Mouse (Mus musculus) ES-E14 (cell line): ENCODE data around the gene Zfp882. TPM values are rescaled to one million over a fixed set of nuclear protein-coding genes. Genes with fewer than 3 reads are reported as not detected.

ENCODE experiments used
- DNase-seq: peaks from one replicate; pipeline ENCODE4 v3.0.0-alpha.2; 2013; ENCODE audit warnings: low read depth, low spot score
- H3K27ac ChIP-seq: 2 replicates; pipeline ENCODE4 v1.5.1; 2012; ENCODE audit warnings: low read depth, mild to moderate bottlenecking, low read length, moderate library complexity, mixed read lengths; ENCODE audit not compliant: poor library complexity, insufficient read depth, severe bottlenecking
- H3K36me3 ChIP-seq: 2 replicates; pipeline ENCODE4 v1.6.1; 2012; ENCODE audit warnings: mild to moderate bottlenecking, low read length, moderate library complexity, mixed read lengths; ENCODE audit not compliant: control insufficient read depth, poor library complexity, insufficient read depth, severe bottlenecking
- H3K4me1 ChIP-seq, 2 experiments: fragments of 150-350 bp in 1 of 2; sonication (generic) in 1 of 2; 2 replicates each; pipeline ENCODE4 v1.6.1; 2012; ENCODE audit warnings: low read length in 2 of 2, mild to moderate bottlenecking in 1 of 2, mixed read lengths in 1 of 2; ENCODE audit not compliant: control insufficient read depth in 2 of 2, insufficient read depth in 2 of 2, poor library complexity in 1 of 2
- H3K4me3 ChIP-seq, 2 experiments: fragments of 150-350 bp in 1 of 2; sonication (generic) in 1 of 2; 2 replicates each; pipeline ENCODE4 v1.5.1; 2012; ENCODE audit warnings: low read length in 2 of 2, low read depth in 1 of 2, mild to moderate bottlenecking in 1 of 2, mixed read lengths in 1 of 2; ENCODE audit not compliant: insufficient read depth in 1 of 2, poor library complexity in 1 of 2, severe bottlenecking in 1 of 2
- H3K9ac ChIP-seq: 2 replicates; pipeline ENCODE4 v1.6.1; 2012; ENCODE audit warnings: low read depth, mild to moderate bottlenecking, low read length, mixed read lengths; ENCODE audit not compliant: poor library complexity, insufficient read depth, severe bottlenecking
- H3K9me3 ChIP-seq: fragments of 150-350 bp; sonication (generic); 2 replicates; pipeline ENCODE4 v1.6.1; 2012; ENCODE audit warnings: low read depth, mild to moderate bottlenecking, low read length; ENCODE audit not compliant: control insufficient read depth, insufficient read depth
- CHD2 ChIP-seq: IDR thresholded peaks from 2 replicates; pipeline ENCODE4 v1.6.1; 2014; ENCODE audit warnings: mild to moderate bottlenecking, low read depth, low read length, inconsistent platforms
- HCFC1 ChIP-seq: IDR thresholded peaks from 2 replicates; pipeline ENCODE4 v1.6.1; 2012; ENCODE audit warnings: low read length, inconsistent platforms, borderline replicate concordance; ENCODE audit not compliant: insufficient read depth
- MAFK ChIP-seq: IDR thresholded peaks from 2 replicates; pipeline ENCODE4 v1.6.1; 2014; ENCODE audit warnings: mild to moderate bottlenecking, low read depth, low read length, inconsistent platforms; ENCODE audit not compliant: insufficient read depth
- ZC3H11A ChIP-seq: IDR thresholded peaks from 2 replicates; pipeline ENCODE4 v1.6.1; 2012; ENCODE audit warnings: low read depth, mild to moderate bottlenecking, inconsistent platforms, low read length, borderline replicate concordance
- ZNF384 ChIP-seq: IDR thresholded peaks from 2 replicates; pipeline ENCODE4 v1.6.1; 2012; ENCODE audit warnings: low read depth, low read length, inconsistent platforms
- in situ Hi-C, 2 experiments: fragments of 600-800 bp; cut with MboI; formaldehyde crosslinking; loops; one replicate each; pipeline ENCODE4 v1.15.1; 2025; ENCODE audit warnings: low sequenced_read_pairs in 2 of 2, inconsistent platforms in 1 of 2; ENCODE audit not compliant: unreplicated experiment in 2 of 2
- total RNA-seq: library from RNA; depleted of rRNA; stranded (reverse); fragments of 300-350 nt; gene quantifications from 2 replicates; pipeline ENCODE4 v1.2.3, GENCODE M21; 2012

Zfp882 gene
- total RNA-seq, 1 experiment, result 6.7 TPM

- Histone ChIP-seq H3K9me3 (no peaks in the 10 kb centered on the region), H3K4me1 (no peaks in the 10 kb centered on the region), H3K27ac (no peak overlapping the region), H3K36me3 (no peaks in the 10 kb centered on the region), H3K9ac (no peak overlapping the region), H3K4me3 (no peak overlapping the region)
- DNase-seq, result no peak
- in situ Hi-C loops, result no loop called here
- no peak for TF ChIP-seq ZNF384
Measured at GRCm38 (mm10) chr8:71941776-71942175, 33.4 kb downstream of the Zfp882 start.

- in situ Hi-C loops, result no loop called here
- no peak overlapping the region for H3K27ac ChIP-seq
- H3K9me3 ChIP-seq, result no peaks in the 10 kb centered on the region
- H3K36me3 ChIP-seq, result no peaks in the 10 kb centered on the region; the same call in 1 of the 2 replicates
- no peak for DNase-seq
- 0 out of 4 replicates have a peak, but pooled peaks cover 2 to 3% of the 10 kb centered on the region in 2 experiments for H3K4me1 ChIP-seq
- TF ChIP-seq MAFK (no peak), HCFC1 (no peak), CHD2 (no peak), ZC3H11A (no peak), ZNF384 (no peak)
- H3K9ac ChIP-seq, result no peak overlapping the region
- no peak overlapping the region for H3K4me3 ChIP-seq
Measured at GRCm38 (mm10) chr8:71948624-71949023, 40.2 kb downstream of the Zfp882 start.

GRCm38 (mm10) chr8:71950482-71951221 lies 42.2 kb downstream of the Zfp882 start, which contains the start of gene Zfp961:
Zfp961 (plus strand) TSS chr8:71951038.
- peak within 1 kb of the TSS; percentile 91 for H3K9ac ChIP-seq
- H3K4me3 ChIP-seq, result peak within 1 kb of the TSS; percentile 77 to 91
- peak; percentile 98 for DNase-seq
- H3K9me3 ChIP-seq, result no peaks in the 10 kb centered on the region
- peaks cover 3% of the 10 kb centered on the region for H3K36me3 ChIP-seq
- peaks cover 3% of the 10 kb centered on the region in 2 experiments; a peak in 1 of 4 replicates for H3K4me1 ChIP-seq
- TF ChIP-seq MAFK, result 0 out of 2 replicates have a peak, but pooled peaks have one; percentile 20
- peak; percentile 93 for TF ChIP-seq CHD2
- TF ChIP-seq HCFC1, result peak; percentile 58; the same call in 1 of the 2 replicates
- no peak for TF ChIP-seq ZNF384
- H3K27ac ChIP-seq, result peak within 1 kb of the TSS; percentile 73
- in situ Hi-C loops, result no loop called here

GRCm38 (mm10) chr8:71951436-71952161 lies 43.2 kb downstream of the Zfp882 start:
- no peaks in the 10 kb centered on the region for H3K9me3 ChIP-seq
- TF ChIP-seq MAFK, result no peak
- TF ChIP-seq ZC3H11A, result no peak
- TF ChIP-seq HCFC1, result no peak
- no peak for TF ChIP-seq CHD2
- no peak for TF ChIP-seq ZNF384
- H3K4me1 ChIP-seq, result peaks cover 3% of the 10 kb centered on the region in 2 experiments; a peak in 1 of 4 replicates
- in situ Hi-C loops, result no loop called here
- H3K36me3 ChIP-seq, result peaks cover 3% of the 10 kb centered on the region
- peak overlapping the region; percentile 91 for H3K9ac ChIP-seq
- peak overlapping the region; percentile 77 to 88 for H3K4me3 ChIP-seq
- no peak for DNase-seq
- H3K27ac ChIP-seq, result peak overlapping the region; percentile 66; the same call in 1 of the 2 replicates
